Mouse (Mus musculus): ENCODE measurements at regions not wholly inside any gene's neighbourhood (a gene's known extent, or its start where the extent isn't known, plus 50 kb on each side); places are given as distances from the start of the nearest gene placed in this dataset.

- TF ChIP-seq CTCF (conservative IDR thresholded peaks at IDR 0.05; ENCODE audit: insufficient read depth, insufficient read length, low read depth, low read length) (no peak), POLR2A (IDR thresholded peaks at IDR 0.05; ENCODE audit: low read depth, low read length) (no peak)
These were observed 497.6 kb upstream of the Acvr2a start for GRCm38 (mm10) chr2:48316180-48316889.
